Mouse (Mus musculus) spleen, adult 2 months (tissue): ENCODE measurements at regions not wholly inside any gene's neighbourhood (a gene's known extent, or its start where the extent isn't known, plus 50 kb on each side); places are given as distances from the start of the nearest gene placed in this dataset.

ENCODE experiments used
- DNase-seq, 2 experiments: peaks; one replicate each; pipeline versions ENCODE4 v3.0.0 to v3.0.0-alpha.2; 2012 to 2021; ENCODE audit warnings: low spot score in 2 of 2, low read depth in 1 of 2
- H3K27ac ChIP-seq: fragments of 200-500 bp; 2 replicates; pipeline ENCODE4 v1.5.1; 2012; ENCODE audit warnings: low read length, inconsistent platforms; ENCODE audit not compliant: insufficient read depth
- H3K27me3 ChIP-seq: fragments of 200-500 bp; 2 replicates; pipeline ENCODE4 v1.6.1; 2012; ENCODE audit warnings: mild to moderate bottlenecking, moderate library complexity, low read length, inconsistent platforms; ENCODE audit not compliant: control insufficient read depth, insufficient read depth
- H3K36me3 ChIP-seq: fragments of 200-500 bp; 2 replicates; pipeline ENCODE4 v1.6.1; 2012; ENCODE audit warnings: mild to moderate bottlenecking, low read length, inconsistent platforms; ENCODE audit not compliant: control insufficient read depth, insufficient read depth
- H3K4me1 ChIP-seq: fragments of 200-500 bp; 2 replicates; pipeline ENCODE4 v1.6.1; 2011; ENCODE audit warnings: inconsistent platforms; ENCODE audit not compliant: control insufficient read depth, insufficient read depth, insufficient read length
- H3K4me3 ChIP-seq: fragments of 200-500 bp; 2 replicates; pipeline ENCODE4 v1.5.1; 2011; ENCODE audit warnings: mild to moderate bottlenecking, inconsistent platforms; ENCODE audit not compliant: insufficient read depth, insufficient read length; ENCODE audit errors: extremely low read depth
- CTCF ChIP-seq: fragments of 200-500 bp; IDR thresholded peaks from 2 replicates; pipeline ENCODE4 v1.5.1; 2011; ENCODE audit warnings: mild to moderate bottlenecking, inconsistent platforms; ENCODE audit not compliant: insufficient read depth, insufficient read length, insufficient replicate concordance; ENCODE audit errors: extremely low read depth
- POLR2A ChIP-seq: fragments of 200-500 bp; IDR thresholded peaks from 2 replicates; pipeline ENCODE4 v1.6.1; 2011; ENCODE audit warnings: low read depth, low read length, inconsistent platforms
- WGBS: fragments of 180-500 bp; shearing (Covaris S2); methylation state at CpG from one replicate; pipeline ENCODE4 v1.1.7; 2018; 5-methylcytosine and 5-hydroxymethylcytosine counted together

- Histone ChIP-seq H3K27me3 (no peaks in the 10 kb centered on the region), H3K4me1 (no peaks in the 10 kb centered on the region), H3K4me3 (no peak overlapping the region), H3K36me3 (no peaks in the 10 kb centered on the region), H3K27ac (no peak overlapping the region)
- TF ChIP-seq POLR2A (no peak), CTCF (no peak)
- DNase-seq, result no peak
Observed at GRCm38 (mm10) chr2:47922965-47923364, 890.9 kb upstream of the Acvr2a start.

- no peaks in the 10 kb centered on the region for H3K4me1 ChIP-seq
- no peak for DNase-seq
- no peaks in the 10 kb centered on the region for H3K36me3 ChIP-seq
- H3K27ac ChIP-seq, result no peak overlapping the region
- H3K27me3 ChIP-seq, result no peaks in the 10 kb centered on the region
- TF ChIP-seq POLR2A, result no peak
- no peak for TF ChIP-seq CTCF
- H3K4me3 ChIP-seq, result no peak overlapping the region
Observed at GRCm38 (mm10) chr2:47926620-47927019, 887.3 kb upstream of the Acvr2a start.

- no peak for DNase-seq
- Histone ChIP-seq H3K27ac (no peak overlapping the region), H3K4me3 (no peak overlapping the region), H3K4me1 (no peaks in the 10 kb centered on the region), H3K27me3 (no peaks in the 10 kb centered on the region), H3K36me3 (no peaks in the 10 kb centered on the region)
- TF ChIP-seq CTCF, result no peak
- TF ChIP-seq POLR2A, result no peak
Observed at GRCm38 (mm10) chr2:47945061-47945460, 868.8 kb upstream of the Acvr2a start.

- no peak for TF ChIP-seq POLR2A
- TF ChIP-seq CTCF, result no peak
- H3K27ac ChIP-seq, result no peak overlapping the region
- WGBS, result 67% methylated on average over 1 of the region's 1 CpGs
- H3K4me3 ChIP-seq, result no peak overlapping the region
- DNase-seq, result no peak
- H3K27me3 ChIP-seq, result no peaks in the 10 kb centered on the region
- no peaks in the 10 kb centered on the region for H3K4me1 ChIP-seq
- H3K36me3 ChIP-seq, result no peaks in the 10 kb centered on the region
Observed at GRCm38 (mm10) chr2:47991132-47991531, 822.8 kb upstream of the Acvr2a start.

- Histone ChIP-seq H3K27me3 (no peaks in the 10 kb centered on the region), H3K27ac (no peak overlapping the region), H3K4me1 (no peaks in the 10 kb centered on the region), H3K36me3 (no peaks in the 10 kb centered on the region), H3K4me3 (no peak overlapping the region)
- TF ChIP-seq POLR2A (no peak), CTCF (no peak)
- DNase-seq, result no peak
- WGBS, result 88% methylated on average over 5 of the region's 5 CpGs
Observed at GRCm38 (mm10) chr2:47994185-47994584, 819.7 kb upstream of the Acvr2a start.

- WGBS, result 90% methylated on average over 6 of the region's 6 CpGs
- no peak for DNase-seq
- Histone ChIP-seq H3K27ac (no peak overlapping the region), H3K4me3 (no peak overlapping the region), H3K4me1 (no peaks in the 10 kb centered on the region), H3K27me3 (no peaks in the 10 kb centered on the region), H3K36me3 (no peaks in the 10 kb centered on the region)
- TF ChIP-seq CTCF, result no peak
- TF ChIP-seq POLR2A, result no peak
Observed at GRCm38 (mm10) chr2:48001230-48001629, 812.7 kb upstream of the Acvr2a start.

- Histone ChIP-seq H3K36me3 (no peaks in the 10 kb centered on the region), H3K27me3 (no peaks in the 10 kb centered on the region), H3K27ac (no peak overlapping the region), H3K4me3 (no peak overlapping the region), H3K4me1 (no peaks in the 10 kb centered on the region)
- DNase-seq, result peak in 1 of 2 experiments; percentile 3
- no peak for TF ChIP-seq POLR2A
- no peak for TF ChIP-seq CTCF
- WGBS, result 49% methylated on average over 11 of the region's 11 CpGs
Observed at GRCm38 (mm10) chr2:48001800-48002507, 812.0 kb upstream of the Acvr2a start.
